Mouse (Mus musculus): ENCODE results near the gene Tnp2.

Tnp2 gene

DNA sequence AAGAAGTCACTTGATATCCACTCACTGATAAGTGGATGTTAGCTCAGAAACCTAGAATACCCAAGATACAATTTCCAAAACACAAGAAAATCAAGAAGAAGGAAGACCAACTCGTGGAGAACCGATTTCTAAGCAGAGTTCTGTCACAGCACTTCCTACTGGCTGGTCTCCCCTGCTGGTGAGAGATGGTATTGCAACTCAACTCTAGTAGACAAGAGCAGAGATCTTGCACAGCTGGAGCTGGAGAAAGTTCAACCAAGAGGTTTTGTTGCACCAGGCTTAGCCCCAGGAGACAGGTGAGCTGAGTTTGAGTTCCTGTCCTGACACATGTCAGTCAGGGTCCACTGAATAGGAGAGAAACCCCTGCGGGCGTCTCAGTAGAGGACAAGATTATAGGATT, 21.3 kb downstream of the Tnp2 start:
- peak; percentile 71 for DNase-seq

DNA sequence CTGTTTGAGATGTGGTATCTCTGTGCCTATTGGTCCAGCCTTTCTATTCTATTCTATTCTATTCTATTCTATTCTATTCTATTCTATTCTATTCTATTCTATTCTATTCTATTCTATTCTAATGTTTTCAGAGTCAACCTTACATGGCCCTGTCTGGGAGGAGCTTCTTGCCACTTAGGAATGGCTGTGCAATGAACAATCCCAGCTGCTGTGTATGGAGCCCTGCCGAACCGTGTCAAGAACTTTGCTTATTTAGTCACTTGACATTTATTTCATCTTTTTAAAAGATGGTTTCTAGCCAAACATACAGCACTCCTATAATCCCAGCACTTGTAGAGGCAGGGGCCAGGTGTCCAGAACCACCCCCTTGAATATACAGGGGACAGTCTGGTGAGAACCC, 24.1 kb downstream of the Tnp2 start:
- DNase-seq, result no peak

DNA sequence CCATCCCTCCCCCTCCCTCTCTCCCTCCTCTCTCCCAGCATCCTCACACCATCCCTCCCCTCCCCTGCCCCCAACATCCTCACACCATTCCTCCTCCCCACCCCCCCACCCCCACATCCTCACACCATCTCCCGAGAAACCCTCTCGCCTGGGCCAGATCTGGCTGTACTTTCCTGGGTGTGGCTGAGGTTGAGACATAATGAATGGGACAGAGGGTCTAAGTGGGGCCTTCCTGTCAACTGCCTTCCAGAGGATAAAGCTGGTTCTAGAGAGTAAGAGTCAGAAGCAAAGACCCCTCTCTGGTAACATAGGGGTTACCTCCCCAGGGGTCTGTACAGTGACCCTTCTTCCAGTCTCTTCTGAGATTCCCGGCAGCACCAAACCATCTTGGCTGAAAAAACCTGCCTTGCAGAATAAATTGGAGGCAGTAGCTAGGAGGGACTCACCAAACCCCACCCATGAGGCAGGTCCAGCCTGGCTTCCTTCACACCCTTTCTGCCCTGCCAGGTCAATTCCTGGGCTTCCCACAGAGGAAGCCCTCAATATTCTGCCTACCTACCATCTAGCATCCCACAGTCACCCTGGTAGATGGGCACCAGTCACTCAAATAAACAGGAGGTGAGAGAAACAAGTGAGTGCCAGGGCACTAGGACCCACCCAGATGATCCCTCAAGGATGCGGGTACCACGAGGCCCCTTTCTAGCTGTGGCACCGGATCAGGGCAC, 24.8 kb downstream of the Tnp2 start:
- no peak for DNase-seq

DNA sequence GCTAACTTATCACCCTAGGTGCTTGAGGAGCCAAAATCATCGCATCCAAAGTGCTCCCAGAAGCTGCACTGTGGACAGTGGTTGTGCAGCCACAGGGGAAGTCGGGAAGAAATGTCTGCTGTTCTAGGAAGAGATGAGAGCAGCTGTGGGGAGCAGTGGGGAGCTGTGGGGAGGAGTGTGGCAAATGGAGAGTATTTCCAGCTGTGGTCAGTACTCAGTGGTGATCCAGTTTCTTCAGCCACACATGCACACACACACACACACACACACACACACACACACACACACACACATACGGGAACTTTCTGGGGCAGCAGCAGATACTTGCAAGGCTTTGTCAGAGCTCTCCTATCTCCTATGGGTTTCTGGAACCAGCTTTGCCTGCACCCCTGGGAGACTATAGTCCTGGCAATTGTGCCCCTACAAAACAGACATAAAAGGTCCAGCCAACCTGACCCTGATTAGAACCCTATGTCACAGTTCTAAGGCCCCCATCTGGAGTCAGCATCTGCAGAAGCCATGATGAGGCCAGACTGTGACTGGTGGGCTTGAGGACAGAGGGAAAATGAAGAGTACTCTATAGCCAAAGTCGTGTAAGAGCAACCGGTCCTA, 25.8 kb downstream of the Tnp2 start:
- DNase-seq, result no peak

DNA sequence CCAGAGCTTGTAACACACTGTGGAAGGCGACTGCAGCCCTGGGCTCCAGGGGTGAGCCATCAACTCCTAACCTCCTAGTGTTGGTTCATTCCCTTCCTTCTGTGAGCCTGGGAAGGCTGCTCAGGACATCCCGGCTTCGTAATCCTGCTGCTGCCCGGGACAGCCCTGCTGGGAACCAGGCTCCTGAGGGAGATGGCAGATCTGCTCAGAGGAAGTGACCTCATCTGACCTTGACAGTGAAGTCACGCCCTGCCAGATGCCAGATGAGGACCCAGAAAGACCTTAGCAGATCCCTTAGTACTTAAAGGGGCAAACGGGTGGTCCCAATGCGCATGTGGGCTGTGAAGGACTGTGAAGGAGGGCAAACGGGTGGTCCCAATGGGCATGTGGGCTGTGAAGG, 27.3 kb downstream of the Tnp2 start:
- DNase-seq, result no peak

DNA sequence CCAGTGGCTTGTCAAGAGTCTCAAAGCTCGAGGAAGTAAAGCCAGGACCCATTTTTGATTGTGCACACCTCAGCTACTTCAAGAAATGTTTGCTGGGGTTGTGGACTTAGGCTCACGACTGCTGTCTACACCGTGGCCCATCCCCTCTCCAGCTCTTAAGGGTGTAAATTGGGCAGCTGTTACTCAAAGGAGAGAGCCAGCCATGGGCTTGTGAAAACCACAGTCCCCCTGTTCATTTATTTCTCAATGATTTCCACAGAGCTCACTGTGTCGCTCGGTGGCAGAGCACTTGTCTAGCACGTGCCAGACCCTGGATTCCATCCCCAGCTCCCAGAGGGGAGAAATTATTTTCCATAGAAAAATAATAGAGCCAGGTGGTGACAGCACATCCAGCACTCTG, 32.3 kb downstream of the Tnp2 start:
- DNase-seq, result no peak

DNA sequence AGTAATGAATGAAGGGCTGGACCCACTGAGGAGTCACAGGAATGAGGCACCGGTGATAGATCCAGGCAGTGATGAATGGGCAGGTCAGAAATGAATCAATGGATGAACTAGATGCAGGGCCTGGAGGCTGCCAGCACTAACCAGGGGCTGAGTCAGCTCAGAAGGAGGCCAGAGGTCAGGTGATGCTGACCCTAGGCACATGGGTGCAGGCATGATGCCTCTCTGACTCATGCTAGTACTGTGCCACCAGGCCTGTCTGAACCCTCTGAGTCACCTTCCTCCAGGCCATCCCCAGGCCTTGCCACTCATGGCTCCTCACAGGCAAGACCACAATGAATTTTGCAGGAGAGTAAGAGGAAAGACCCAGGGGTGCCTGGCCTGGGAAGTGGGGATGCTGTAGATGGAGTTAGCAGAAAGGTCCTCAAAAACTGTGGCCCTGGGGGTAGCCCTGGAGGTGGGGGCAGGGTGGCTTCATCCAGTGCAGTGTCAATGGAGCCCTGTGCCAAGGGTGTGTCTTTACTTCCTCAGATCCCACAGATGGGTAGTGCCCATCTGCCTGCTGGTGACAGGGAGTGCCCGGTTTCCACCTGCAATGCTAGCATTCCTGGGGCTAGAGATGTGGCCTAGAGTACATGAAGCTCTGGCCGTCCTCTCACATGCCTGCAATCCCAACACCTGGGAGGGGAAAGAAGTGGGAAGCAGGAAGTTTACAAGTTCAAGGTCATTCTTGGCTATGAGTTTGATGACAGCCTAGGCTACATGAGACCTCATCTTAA, 33.8 kb downstream of the Tnp2 start:
- no peak for DNase-seq

DNA sequence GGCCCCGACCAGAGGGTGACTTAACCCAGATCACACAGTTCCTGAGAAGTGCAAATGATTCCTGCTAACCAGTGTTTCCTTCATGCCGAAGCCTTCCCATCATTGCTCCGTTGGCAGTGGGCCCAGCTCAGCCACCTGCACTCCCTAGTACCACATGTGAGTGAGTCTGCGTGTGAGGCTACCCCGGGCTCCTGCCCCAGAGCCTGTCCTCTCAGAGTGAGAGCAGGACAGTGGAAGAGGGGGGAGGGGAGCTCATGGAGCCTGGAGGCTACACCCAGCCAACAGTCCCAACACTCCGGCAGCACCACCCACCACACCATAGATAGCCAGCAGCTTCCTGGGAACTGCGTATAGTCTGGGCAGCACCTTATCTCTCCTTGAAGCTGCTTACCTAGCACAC, 38.6 kb downstream of the Tnp2 start:
- no peak for DNase-seq

DNA sequence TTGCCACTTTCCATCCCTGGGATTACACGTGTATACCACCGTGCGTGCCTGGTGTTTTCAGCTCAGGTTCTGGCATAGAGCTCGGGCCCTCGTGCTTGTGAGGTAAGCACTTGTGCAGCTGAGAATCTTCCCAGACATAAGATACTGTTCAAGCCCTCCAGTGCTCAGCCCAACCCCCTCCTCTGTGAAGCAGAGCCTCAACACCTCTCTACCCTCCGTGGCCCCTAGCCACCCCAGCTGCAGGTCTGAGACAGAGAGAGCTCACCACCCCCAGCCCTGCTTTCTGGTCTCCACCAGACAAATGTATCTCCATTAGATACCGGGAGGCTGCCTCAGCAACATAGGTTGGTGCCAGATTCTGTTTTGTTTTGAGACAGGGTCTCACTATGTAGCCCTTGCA, 39.2 kb downstream of the Tnp2 start:
- DNase-seq, result no peak

DNA sequence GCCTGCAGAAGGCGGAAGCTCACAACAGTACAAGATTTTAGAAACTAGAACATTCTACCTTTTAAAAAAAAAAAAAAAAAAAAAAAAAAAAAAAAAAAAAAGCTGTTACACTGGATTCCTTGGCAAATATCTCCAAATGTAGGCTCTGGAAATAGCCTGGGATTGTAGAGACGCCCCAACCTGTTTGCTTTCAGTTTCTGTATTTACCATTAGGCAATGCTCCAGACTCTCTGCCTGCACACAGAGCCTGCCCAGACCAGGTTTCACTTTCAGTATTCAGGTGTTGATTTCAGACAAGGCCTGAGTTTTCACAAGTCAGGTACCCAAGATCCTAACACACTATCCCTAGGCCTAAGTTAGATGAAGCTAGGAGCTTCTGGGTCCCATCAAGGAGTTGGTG, 47.4 kb downstream of the Tnp2 start:
- DNase-seq, result no peak

DNA sequence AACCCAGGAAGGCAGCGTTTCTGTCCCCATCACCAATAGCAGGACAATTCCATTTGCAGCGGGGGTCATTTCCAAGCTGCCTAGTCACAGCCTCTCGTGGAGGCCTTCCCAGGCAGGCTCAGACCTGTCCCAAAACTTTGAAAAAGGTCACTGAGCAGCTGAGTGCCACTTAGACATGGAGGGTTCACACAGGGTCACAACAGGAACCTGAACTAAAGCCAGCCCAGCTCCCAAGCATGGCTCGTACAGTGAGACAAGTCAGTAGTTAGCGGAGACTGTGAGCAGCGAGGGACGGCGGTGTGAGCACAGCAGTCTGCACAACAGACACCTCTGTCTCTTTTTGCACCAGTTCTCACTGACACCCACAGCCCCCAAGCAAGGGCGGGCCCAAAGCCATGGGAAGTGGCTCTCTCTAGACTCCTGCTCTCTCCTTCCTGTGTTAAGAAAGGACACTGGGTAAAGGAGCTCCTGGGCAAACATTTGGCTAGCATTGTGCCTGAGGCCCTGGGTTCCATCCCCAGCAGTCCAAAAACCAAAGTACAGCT, 48.5 kb downstream of the Tnp2 start:
- DNase-seq, result peak; percentile 33

DNA sequence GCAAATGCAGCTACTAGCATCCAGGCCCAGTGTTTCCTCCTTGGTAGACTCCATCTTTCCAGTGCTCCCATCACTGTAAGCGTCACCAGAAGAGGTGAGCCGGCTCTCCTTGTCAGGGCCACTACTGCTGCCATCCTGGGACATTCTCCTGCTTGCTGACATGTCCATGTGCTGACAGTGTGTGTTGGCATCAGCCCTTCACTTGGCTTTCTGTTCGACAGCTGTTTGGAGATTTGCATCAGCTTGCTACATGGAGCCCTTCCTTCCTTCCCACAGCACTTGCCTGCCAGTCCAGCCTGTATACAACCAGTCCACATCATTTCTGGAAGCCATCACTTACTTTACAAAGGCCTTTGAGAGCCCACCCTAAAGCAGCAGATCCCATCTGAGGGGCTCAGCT, 49.6 kb downstream of the Tnp2 start:
- no peak for DNase-seq

Measured in kidney, adult 18-20 months (tissue).